Mouse (Mus musculus) left cerebral cortex, adult 2 months (tissue): ENCODE measurements at regions not wholly inside any gene's neighbourhood (a gene's known extent, or its start where the extent isn't known, plus 50 kb on each side); places are given as distances from the start of the nearest gene placed in this dataset.

Source experiments
- DNase-seq, 2 experiments: peaks; one replicate each; pipeline ENCODE4 v3.0.0; 2021 to 2022; ENCODE audit warnings: low spot score in 2 of 2, mixed read lengths in 1 of 2; ENCODE audit errors: extremely low spot score in 1 of 2
- H3K27ac ChIP-seq: fragments of 200-600 bp; 2 replicates; pipeline ENCODE4 v1.8.1; 2022
- H3K4me3 ChIP-seq: fragments of 200-600 bp; 2 replicates; pipeline ENCODE4 v1.8.1; 2022
- CTCF ChIP-seq: fragments of 200-600 bp; IDR thresholded peaks from 2 replicates; pipeline ENCODE4 v1.8.1; 2022; ENCODE audit warnings: antibody characterized with exemption, mild to moderate bottlenecking, moderate library complexity
- intact Hi-C: fragments of 180-260 bp; cut with DNase I; formaldehyde crosslinking; loops from one replicate; pipeline ENCODE4 v1.15.1; 2025

DNA sequence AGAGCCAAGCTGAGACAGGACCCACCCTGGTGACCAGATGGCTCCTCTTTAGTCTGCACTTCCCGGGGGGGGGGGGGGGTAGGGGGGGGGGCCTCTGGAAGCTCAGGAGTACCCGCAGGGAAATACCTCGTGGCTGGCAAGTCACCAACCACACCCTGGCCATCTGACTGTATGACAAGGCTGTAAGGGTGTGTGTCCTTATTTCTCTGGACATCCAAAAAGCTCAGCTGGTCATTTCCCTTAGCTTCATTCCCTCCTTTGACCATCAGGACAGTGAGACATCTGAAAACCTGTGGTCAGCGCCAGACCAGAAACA, 329.9 kb upstream of the Jarid2 start:
- no peak for TF ChIP-seq CTCF
- DNase-seq, result no peak
- Histone ChIP-seq H3K4me3 (no peak overlapping the region), H3K27ac (no peak overlapping the region)
- intact Hi-C loops, result loop anchor here (5.0 kb wide), 1 partner anchor 327 kb away; no protein-coding TSS in a partner anchor

DNA sequence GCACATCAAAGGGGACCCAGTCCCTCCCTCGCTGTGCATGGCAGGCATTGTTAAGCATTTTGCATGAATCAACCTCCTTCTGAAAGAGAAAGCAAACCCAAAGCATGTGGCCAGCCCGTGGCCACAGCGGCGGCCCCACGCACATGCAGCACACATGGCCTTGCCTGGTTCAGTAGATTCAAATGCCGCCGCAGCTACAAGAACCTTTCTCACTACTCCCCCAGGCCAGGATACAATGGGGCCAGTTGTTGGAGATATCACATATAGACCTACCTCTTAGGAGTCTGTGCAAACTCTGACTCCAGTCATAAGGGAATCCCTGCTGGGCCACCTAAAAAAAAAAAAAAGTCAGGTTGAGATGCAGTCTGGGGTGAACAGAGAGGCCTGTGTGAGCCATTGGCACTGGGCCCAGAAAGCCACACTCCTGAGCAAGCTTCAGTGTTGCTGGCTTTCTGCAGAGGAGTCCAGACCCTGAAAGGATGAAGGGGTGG, 329.4 kb upstream of the Jarid2 start:
- DNase-seq, result peak in 1 of 2 experiments; percentile 18
- intact Hi-C loops, result loop anchor here (5.0 kb wide), 1 partner anchor 328 kb away; no protein-coding TSS in a partner anchor
- no peak for TF ChIP-seq CTCF
- Histone ChIP-seq H3K4me3 (no peak overlapping the region), H3K27ac (no peak overlapping the region)

DNA sequence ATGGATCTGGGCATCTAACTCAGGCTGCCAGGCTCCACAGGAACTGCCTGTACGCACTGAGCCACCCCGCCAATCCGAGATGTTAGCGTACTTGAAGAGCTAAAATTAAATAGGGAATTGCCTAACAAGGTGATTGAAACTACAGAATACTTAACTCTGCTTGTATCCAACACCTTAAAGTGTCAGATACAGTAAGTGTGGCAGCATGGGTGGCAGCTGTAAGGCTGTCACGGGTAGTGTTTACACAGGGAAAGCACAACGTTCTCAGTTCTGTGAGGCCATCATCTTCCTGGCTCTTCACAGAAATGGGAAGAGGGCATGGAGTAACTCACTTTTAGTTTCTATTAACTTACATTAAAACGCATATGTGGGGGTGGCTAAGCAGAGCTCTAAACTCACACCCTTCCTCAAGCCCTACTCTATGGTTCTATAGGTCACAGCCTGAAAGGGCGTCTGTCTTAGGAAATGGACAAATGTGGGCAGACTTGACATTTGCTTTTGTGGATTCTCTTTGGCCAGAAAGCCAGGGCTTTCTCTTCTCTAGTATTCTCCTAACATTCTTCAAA, 325.2 kb upstream of the Jarid2 start:
- H3K27ac ChIP-seq, result no peak overlapping the region
- no peak for DNase-seq
- no peak for TF ChIP-seq CTCF
- no peak overlapping the region for H3K4me3 ChIP-seq
- intact Hi-C loops, result no loop called here

DNA sequence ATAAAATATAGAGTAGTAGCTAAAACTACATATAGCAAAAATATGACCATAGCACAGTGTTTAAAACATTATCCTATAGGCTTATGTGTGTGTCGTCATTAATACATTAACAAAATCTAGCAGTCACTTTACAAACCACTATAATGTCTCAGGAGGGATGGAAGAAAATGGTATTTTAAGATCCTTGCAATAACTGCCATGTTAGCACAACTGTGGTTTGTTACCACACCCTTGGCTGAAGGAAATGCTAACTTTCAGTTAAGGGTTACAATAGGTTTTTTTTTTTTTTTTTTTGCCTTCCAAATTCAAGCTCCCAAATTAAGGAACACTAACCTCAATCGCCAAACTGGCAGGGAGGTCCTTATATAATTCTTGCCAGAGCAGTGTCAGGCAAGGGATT, 322.0 kb upstream of the Jarid2 start:
- DNase-seq, result no peak
- H3K4me3 ChIP-seq, result no peak overlapping the region
- no peak for TF ChIP-seq CTCF
- H3K27ac ChIP-seq, result no peak overlapping the region
- intact Hi-C loops, result no loop called here

DNA sequence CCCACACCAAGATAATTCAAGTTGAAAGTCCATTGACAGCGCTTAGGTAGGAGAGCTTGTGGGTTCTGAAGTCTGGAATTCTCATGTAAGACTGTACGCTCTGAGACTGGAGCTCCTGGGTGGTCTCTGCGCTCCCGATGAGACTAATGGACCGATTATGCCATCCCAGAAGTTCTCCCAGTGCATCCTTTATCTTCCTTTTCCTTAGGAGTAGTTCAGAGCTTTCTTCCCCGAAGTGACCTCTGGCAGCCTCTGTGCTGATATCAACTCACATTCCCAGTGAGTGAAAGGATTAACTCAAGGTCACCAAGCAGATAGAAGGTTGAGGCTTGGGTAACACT, 320.7 kb upstream of the Jarid2 start:
- TF ChIP-seq CTCF, result no peak
- intact Hi-C loops, result no loop called here
- Histone ChIP-seq H3K4me3 (no peak overlapping the region), H3K27ac (no peak overlapping the region)
- no peak for DNase-seq

DNA sequence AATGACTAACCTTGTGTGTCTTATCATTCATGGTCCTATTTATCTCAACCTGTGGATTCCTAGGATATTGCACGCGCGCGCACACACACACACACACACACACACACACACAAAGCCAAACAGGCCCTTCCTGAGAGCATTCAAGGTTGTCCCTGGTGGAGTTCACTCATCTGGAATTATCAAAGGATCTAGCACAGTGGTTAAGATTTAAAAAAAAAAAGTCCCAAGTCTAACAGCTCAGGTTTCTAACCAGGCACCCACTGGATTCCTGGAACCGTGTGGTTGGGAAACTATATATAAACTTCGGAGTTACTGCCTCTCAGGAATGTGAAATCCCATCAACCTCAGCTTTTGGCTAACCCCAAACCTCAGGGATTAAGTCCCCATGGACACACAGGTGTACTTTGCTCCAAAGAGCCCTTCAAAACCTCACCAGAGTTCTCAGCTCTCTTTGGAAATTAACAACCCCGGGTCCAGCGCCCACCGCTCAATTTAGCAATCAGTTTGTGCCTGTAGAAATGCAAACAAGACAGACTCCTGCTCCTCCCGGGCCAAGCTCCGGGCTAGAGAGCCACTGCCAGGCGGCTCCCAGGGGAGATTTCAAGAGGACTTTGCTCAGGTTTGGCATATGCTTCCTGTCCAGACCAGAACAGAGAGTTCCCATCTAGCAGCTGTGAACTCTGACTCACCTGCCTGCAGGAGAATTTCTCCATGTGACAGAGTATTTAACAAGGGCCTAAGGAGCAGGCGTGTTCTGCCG, 320.1 kb upstream of the Jarid2 start:
- intact Hi-C loops, result no loop called here
- no peak for DNase-seq
- no peak overlapping the region for H3K27ac ChIP-seq
- TF ChIP-seq CTCF, result no peak
- no peak overlapping the region for H3K4me3 ChIP-seq

DNA sequence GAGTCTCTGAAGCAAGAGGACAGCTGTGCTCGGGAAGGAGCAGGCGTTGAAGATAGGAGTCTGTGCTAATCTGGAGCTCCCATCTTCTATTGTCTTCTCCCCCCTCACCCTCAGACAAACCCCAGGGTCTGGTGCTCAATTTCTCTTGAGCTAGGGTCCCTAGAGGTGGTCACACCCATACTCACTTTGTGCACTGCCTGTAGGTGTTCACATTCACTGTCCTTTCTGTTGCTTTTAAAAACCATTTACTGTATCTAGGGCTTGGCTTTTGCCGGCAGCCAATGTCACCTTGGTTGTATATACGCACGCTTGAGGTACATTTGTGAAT, 319.6 kb upstream of the Jarid2 start:
- Histone ChIP-seq H3K4me3 (no peak overlapping the region), H3K27ac (no peak overlapping the region)
- intact Hi-C loops, result no loop called here
- TF ChIP-seq CTCF, result no peak
- no peak for DNase-seq

DNA sequence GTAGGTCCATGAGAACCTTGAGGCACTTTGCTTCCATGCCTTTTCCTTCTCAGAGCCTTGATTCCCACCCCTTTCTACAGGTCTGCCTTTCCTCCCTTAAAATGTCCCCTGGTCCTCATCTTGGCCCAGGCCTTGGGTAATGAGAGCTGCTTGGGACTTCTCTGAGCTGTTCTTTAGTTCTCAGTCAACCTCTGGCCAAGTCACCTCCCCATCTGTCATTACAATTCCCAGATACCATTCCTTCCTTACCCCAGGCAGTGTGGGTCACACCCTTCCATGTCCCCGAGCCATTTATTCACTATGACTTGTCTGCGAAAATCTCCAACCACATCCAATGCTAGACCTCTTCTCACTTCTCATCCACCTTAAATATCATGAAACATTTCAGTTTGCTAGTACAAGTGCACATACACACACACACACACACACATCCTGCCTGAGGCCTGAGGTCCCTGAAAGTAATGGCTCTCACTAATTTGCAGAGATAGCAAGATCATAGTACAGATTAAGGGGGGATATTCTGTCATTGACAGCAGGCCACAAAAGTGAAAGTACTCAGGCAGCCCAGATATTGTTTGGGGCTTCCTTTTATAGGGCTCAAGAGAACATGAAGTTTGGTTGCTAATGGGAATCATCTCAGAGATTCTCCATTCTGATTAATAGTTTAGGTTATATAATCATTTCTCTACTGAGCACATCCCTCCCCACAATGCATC, 317.3 kb upstream of the Jarid2 start:
- no peak for TF ChIP-seq CTCF
- Histone ChIP-seq H3K4me3 (no peak overlapping the region), H3K27ac (no peak overlapping the region)
- intact Hi-C loops, result no loop called here
- DNase-seq, result no peak

DNA sequence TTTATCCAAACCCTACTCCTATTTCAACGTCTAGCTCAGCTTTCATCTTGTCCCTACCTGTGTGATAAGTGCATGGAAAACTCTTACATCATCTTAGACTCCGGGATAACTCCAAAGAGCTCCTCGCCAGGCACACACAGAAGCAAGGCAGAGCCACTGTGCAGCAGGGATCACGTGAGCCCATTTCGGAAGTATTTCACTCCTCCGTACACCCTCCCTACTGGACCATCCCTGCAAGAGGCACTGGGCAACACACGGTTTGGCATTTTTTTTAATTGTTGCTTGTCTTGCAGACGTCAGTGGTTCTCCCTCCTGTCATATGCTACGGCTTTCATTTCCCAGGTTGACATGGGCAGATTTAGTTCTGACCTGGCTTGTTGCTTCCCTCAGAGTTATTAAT, 316.0 kb upstream of the Jarid2 start:
- no peak overlapping the region for H3K27ac ChIP-seq
- H3K4me3 ChIP-seq, result no peak overlapping the region
- intact Hi-C loops, result no loop called here
- DNase-seq, result no peak
- TF ChIP-seq CTCF, result no peak

DNA sequence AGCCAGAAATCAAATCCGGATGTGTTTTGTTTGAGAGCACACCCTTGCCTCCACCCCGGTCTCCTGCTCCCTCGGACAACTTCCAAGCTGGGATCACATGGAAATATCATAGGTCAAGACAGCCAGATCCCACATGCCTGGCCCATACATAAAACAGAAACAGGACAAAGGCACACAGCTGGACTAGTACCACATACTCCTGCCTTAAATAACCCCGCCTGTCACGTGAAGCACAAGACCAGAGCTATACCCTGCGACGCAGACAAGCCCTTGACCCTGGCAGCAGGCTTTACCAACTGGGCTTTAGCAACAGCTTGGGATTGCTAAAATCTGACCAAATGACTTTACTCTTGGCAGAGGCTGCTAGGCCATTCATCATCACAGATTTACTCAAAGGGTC, 313.3 kb upstream of the Jarid2 start:
- intact Hi-C loops, result no loop called here
- Histone ChIP-seq H3K27ac (no peak overlapping the region), H3K4me3 (no peak overlapping the region)
- no peak for DNase-seq
- TF ChIP-seq CTCF, result no peak

DNA sequence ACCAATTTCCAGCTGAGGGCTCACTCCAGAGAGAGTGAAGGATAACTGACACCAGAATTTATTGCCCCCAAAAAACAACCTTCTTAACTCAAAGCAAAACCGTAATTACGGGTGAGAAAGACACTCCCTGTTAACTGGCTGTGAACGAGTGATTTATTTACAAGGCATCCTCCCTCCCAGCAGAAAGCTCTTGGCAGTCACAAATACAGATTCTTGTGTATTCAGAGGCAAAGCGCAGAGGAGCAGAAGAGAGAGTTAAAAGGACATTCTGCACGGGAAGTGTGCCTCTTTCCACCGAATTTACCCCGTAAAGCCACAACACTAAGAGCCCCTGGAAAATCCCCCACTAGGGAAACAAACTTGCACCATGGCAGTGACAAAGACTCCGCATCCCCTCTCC, 312.3 kb upstream of the Jarid2 start:
- Histone ChIP-seq H3K4me3 (no peak overlapping the region), H3K27ac (no peak overlapping the region)
- no peak for TF ChIP-seq CTCF
- DNase-seq, result no peak
- intact Hi-C loops, result no loop called here

DNA sequence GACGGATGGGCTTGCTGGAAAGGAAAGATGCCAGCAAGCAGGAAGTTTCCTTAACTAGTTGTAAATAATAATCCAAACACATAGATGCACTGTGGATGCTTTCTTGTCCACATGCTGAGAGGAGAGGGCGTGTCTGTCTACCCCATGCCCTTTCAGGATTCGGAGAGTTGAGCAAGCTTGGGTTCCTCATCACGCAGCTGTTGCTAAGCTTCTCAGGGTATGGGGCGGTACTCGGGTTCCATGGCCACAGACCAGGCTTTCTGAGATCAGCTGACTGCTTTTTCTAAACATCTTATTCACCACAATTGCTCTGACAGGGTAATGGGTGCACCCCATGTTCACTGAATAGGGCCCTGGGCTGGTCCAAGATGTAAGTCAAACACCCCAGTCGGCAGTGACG, 310.2 kb upstream of the Jarid2 start:
- Histone ChIP-seq H3K27ac (no peak overlapping the region), H3K4me3 (no peak overlapping the region)
- no peak for TF ChIP-seq CTCF
- DNase-seq, result no peak
- intact Hi-C loops, result no loop called here
